Mouse (Mus musculus) NIH3T3 (cell line): Measurements from ENCODE around the gene Nxph2.

Source experiments
- DNase-seq: peaks from one replicate; pipeline ENCODE4 v3.0.0-alpha.2; 2012; ENCODE audit warnings: low read depth

Gene Nxph2

DNA sequence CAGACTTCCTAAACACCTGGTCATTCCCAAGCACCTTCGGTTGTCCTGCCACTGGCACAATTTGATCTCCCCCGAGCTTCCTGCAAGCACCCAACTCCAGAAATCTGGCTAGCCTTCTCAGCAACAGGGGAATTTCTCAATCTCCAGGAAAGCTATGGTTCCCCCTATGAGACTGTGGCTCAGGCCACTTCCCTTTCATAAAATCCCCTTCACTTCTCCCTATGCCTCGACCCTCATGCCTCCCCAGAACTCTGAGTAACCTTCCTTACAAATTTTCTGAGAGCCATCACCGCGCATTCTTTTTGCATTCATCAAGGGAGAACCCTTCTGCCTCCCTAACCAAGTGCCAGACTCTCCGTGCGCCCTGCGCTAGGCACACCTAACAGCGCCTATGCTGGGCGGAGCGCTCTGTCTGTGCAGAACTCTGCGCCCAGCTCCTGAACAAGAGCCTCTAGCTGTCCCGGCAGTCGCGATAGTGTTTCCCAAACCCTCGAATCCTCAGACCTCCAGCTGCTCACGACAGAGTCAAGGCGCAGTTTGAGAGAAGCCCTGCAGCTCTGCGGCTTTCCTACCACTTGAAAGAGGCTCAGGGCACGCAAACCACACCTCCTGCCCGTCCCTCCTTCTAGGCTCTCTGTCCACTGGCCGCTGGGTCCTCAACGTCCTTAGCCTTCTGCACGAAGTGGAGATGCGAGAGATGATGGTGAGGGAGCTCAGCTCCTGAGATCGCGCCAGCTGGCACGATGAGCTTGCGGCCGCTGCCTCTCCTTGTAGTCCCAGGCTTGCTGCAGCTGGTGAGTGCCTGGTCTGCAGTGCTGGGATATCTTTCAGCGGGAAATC lies at the start of gene Nxph2:
Gene Nxph2 (plus strand): TSS at position 501 of the 840 bp plus-strand sequence.
- no peak for DNase-seq

DNA sequence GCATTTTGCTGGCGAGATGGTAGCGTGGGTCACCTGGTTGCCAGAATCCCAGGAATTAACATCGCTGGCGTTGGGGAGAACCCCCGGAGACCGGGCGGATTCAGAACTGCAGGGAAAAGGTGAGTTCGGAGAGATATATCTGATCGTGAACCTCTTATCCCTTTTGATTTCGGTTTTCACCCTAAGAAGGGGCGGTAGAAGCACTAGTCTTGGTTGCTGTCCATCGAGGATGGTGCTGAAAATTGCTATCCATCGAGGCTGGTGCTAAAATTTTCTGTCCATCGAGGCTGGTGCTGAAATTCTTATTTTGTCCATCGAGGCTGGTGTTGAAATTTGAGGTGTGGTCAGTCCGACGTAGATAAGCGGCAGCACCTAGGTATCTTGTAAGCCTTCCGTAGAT lies 30.1 kb upstream of the Nxph2 start:
- DNase-seq = peak; percentile 64

DNA sequence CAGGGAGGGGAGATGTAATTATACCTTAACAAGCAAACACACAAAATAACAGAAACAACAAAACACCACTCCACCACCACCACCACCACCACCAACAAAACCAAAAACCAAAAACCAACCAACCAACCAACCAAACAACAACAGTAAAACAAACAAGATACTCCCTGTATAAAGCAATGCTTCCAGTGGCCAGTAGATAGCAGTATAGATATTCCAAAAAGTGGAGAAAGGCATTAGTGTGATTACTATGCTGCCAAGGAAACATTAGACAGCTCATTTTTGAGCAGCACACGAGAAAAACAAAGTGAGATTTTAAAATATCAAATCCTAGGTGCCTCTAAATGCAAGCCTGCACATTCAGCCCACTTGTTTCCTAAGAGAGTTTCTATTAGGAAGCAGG lies 6.2 kb upstream of the Nxph2 start:
- DNase-seq = peak; percentile 22
